Mouse (Mus musculus): ENCODE data around the gene Gm5795. TPM values are rescaled to one million over a fixed set of nuclear protein-coding genes. Genes with fewer than 3 reads are reported as not detected.
"Not testable (repeated sequence)": the region's sequence is repeated elsewhere in the genome, so short reads cannot be mapped to it uniquely, and the experiment has no call there.

The Gm5795 gene
- 0.06 TPM in 1 of 2 replicates, not detected in the other for polyA plus RNA-seq (2012; ENCODE audit: insufficient read depth, low replicate concordance)

- not testable (repeated sequence) for H3K36me3 ChIP-seq (replicated peaks; ENCODE audit: low read length); H3K9me3 ChIP-seq; H3K4me3 ChIP-seq (replicated peaks); H3K27me3 ChIP-seq (replicated peaks); H3K4me1 ChIP-seq
These were observed at the start of gene Gm5795 for GRCm38 (mm10) chr14:3187955-3188354. Gene Gm5795, plus strand, starts transcription at chr14:3188255.

DNA sequence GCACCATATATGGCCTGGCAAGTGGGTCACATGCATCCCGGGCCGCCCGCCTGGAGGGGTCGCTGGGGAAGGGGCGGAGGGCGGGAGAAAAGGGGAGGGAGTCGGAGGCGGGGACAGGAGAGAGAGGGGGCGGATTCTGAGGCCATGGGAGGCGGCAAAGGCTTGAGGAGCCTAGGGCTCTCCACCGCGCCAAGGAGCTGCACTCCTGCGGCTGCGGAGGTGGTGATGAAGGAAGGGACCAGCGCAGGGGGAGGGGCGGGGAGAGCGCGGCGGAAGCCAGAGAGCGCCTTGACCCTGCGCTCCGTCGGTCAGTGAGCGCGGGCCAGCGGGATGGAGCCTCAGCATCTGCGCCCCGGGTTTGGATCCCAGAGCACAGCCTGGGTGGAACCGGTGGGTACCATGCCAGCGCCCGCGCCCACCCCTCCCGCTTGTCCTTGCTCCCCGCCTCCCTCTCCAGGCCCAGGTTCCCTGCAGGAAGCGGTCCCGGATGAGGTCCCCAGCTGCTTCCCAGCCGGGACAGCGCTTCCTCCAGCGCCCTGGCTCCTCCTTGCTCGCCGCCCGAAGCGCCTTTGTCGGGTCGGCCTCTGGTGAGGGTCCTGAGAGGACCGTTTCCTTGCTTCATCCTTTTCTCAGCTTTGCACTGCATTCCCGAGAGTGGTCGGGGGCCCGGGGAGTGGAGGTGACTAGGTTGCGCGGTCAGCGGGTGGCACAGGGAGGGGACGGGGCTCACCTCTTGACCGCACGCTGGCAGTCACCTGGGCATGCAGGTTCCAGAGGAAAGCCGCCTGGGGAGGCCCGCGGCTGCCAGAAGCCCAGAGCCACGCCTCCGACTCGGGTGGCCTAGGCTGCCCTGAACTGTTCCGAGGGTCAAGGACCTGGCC is 20.5 kb downstream of the Gm5795 start, which contains the start of gene D830030K20Rik:
Gene D830030K20Rik (plus strand): TSS at position 217 of the 881 bp plus-strand sequence.
- H3K9me3 ChIP-seq; H3K27me3 ChIP-seq (replicated peaks); H3K4me1 ChIP-seq; H3K36me3 ChIP-seq (replicated peaks; ENCODE audit: low read length); H3K4me3 ChIP-seq (replicated peaks): not testable (repeated sequence)

DNA sequence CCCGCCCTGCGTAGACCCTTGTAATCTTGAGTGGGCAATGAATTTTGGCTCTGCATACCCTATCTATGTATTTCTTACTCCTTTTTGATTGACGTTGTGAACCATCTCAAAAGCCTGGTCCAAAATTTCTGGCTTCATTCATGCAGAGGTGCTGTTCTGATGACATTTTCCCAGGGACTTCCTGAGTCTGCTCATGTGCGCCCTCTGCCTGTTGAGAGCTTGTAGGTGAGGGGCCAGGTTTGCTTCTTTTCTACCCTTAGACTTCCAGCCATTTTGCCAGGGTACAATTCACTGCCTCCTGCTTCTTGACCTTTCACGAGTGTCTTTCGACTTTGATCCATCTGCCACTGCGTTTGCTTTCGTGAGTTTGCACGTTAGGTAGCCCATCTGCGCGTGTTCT is 21.3 kb downstream of the Gm5795 start:
- H3K36me3 ChIP-seq (replicated peaks; ENCODE audit: low read length); H3K27me3 ChIP-seq (replicated peaks); H3K9me3 ChIP-seq: not testable (repeated sequence)

More for the DNA sequence above, 21.3 kb downstream of the Gm5795 start:
- not testable (repeated sequence) for H3K4me1 ChIP-seq; H3K4me3 ChIP-seq (replicated peaks)

Other genes starting within 250 kb of the Gm5795 start
- gene Gm2888, start 158.3 kb upstream of the Gm5795 start, polyA plus RNA-seq (2012; ENCODE audit: insufficient read depth, low replicate concordance): not detected in 2 replicates
- gene Gm2897, start 139.0 kb upstream of the Gm5795 start, polyA plus RNA-seq (2012; ENCODE audit: insufficient read depth, low replicate concordance): not detected in 2 replicates
- gene Gm10340, start 54.3 kb upstream of the Gm5795 start, polyA plus RNA-seq (2012; ENCODE audit: insufficient read depth, low replicate concordance): not detected in 2 replicates
- 0.41 TPM in 1 of 2 replicates, not detected in the other for gene D830030K20Rik, start 20.2 kb downstream of the Gm5795 start, polyA plus RNA-seq (2012; ENCODE audit: insufficient read depth, low replicate concordance)
- gene Gm2956, start 144.4 kb downstream of the Gm5795 start, polyA plus RNA-seq (2012; ENCODE audit: insufficient read depth, low replicate concordance): not detected in 2 replicates
- not detected in 2 replicates for gene Gm10413, start 206.8 kb downstream of the Gm5795 start, polyA plus RNA-seq (2012; ENCODE audit: insufficient read depth, low replicate concordance)
- not detected in 2 replicates for gene Gm10409, start 224.4 kb downstream of the Gm5795 start, polyA plus RNA-seq (2012; ENCODE audit: insufficient read depth, low replicate concordance)
- gene Gm3005, start 239.8 kb downstream of the Gm5795 start, polyA plus RNA-seq (2012; ENCODE audit: insufficient read depth, low replicate concordance): not detected in 2 replicates

Data from megakaryocyte, embryonic 14.5 days (primary cell).